25 mouse cellular contexts compared by ENCODE assay signal in genomic region chr8:12134200-12134599, GRCm38 (mm10).
"Had no signal": no experiment of that assay in that cellular context is flagged by ENCODE, and none has a peak within 500 bp of the region (broad histone marks: within the 10 kb centered on the region; RNA-seq: fewer than 3 reads in every experiment).

No protein-coding gene starts in this region.

- H3K4me3 ChIP-seq: gastrocnemius, adult 2 months; heart, embryonic 10.5 days; heart, embryonic 12.5 days; hindbrain, embryonic 13.5 days; hindbrain, embryonic 15.5 days; layer of hippocampus, adult 2 months; limb, embryonic 13.5 days; limb, embryonic 15.5 days; liver, embryonic 12.5 days had no signal

- H3K4me1 ChIP-seq: heart, embryonic 10.5 days; heart, embryonic 12.5 days; limb, embryonic 15.5 days; liver, embryonic 12.5 days had no signal

- H3K27ac ChIP-seq: gastrocnemius, adult 2 months; heart, embryonic 10.5 days; hindbrain, embryonic 13.5 days; hindbrain, embryonic 15.5 days; hindbrain, postnatal 0 days; layer of hippocampus, adult 2 months; limb, embryonic 13.5 days; limb, embryonic 15.5 days; liver, embryonic 12.5 days; liver, embryonic 14.5 days had no signal

- H3K36me3 ChIP-seq: heart, embryonic 10.5 days; heart, embryonic 12.5 days; hindbrain, embryonic 13.5 days; hindbrain, embryonic 15.5 days; limb, embryonic 13.5 days; limb, embryonic 15.5 days; liver, embryonic 12.5 days had no signal

- DNase-seq: gastrocnemius, adult 2 months; gastrocnemius, postnatal 10 days; gastrocnemius, postnatal 25 days; heart, adult 18-20 months; heart, postnatal 10 days; heart, postnatal 4 days; kidney, adult 11 months; kidney, adult 2 months; kidney, postnatal 10 days; kidney, postnatal 25 days; kidney, postnatal 4 days; layer of hippocampus, adult 9-11 months; layer of hippocampus, postnatal 36 days; left cerebral cortex, postnatal 4 days had no signal

- H3K9ac ChIP-seq: heart, embryonic 12.5 days; hindbrain, embryonic 13.5 days; hindbrain, embryonic 15.5 days; limb, embryonic 13.5 days; limb, embryonic 15.5 days; liver, embryonic 12.5 days; liver, embryonic 14.5 days had no signal

- H3K4me2 ChIP-seq: heart, embryonic 12.5 days; hindbrain, embryonic 13.5 days; hindbrain, embryonic 15.5 days; limb, embryonic 13.5 days; limb, embryonic 15.5 days; liver, embryonic 12.5 days had no signal

- H3K9me3 ChIP-seq: heart, embryonic 10.5 days; hindbrain, embryonic 13.5 days; hindbrain, embryonic 15.5 days; limb, embryonic 13.5 days; limb, embryonic 15.5 days; liver, embryonic 12.5 days had no signal

- ATAC-seq: hindbrain, postnatal 0 days; intestine, embryonic 16.5 days; liver, embryonic 12.5 days had no signal
